Mouse (Mus musculus) MEL (cell line): ENCODE results near the gene Ltn1. TPM values are rescaled to one million over a fixed set of nuclear protein-coding genes. Genes with fewer than 3 reads are reported as not detected.

Experiments used
- DNase-seq: peaks from one replicate; pipeline ENCODE4 v3.0.0; 2011; ENCODE audit warnings: low read depth, low spot score
- H3K27ac ChIP-seq: 2 replicates; pipeline ENCODE4 v1.5.1; 2012; ENCODE audit warnings: low read depth, mild to moderate bottlenecking, control low read depth, low read length, moderate library complexity; ENCODE audit not compliant: control insufficient read depth
- H3K27me3 ChIP-seq, 2 experiments: fragments of 150-350 bp in 1 of 2; sonication (generic) in 1 of 2; 2 replicates each; pipeline ENCODE4 v1.6.1; 2012; ENCODE audit warnings: low read length in 2 of 2, mild to moderate bottlenecking in 2 of 2, improper control_type of control experiment in 1 of 2, moderate library complexity in 1 of 2; ENCODE audit not compliant: insufficient read depth in 2 of 2, control insufficient read depth in 1 of 2
- H3K36me3 ChIP-seq, 2 experiments: 2 replicates each; pipeline ENCODE4 v1.6.1; 2012 to 2014; ENCODE audit warnings: low read length in 2 of 2, improper control_type of control experiment in 1 of 2, inconsistent platforms in 1 of 2, mild to moderate bottlenecking in 1 of 2; ENCODE audit not compliant: insufficient read depth in 2 of 2, control insufficient read depth in 1 of 2
- H3K4me1 ChIP-seq, 2 experiments: fragments of 150-350 bp in 1 of 2; sonication (generic) in 1 of 2; 2 replicates each; pipeline ENCODE4 v1.6.1; 2012; ENCODE audit warnings: low read length in 2 of 2, improper control_type of control experiment in 1 of 2, mild to moderate bottlenecking in 1 of 2; ENCODE audit not compliant: insufficient read depth in 2 of 2, control insufficient read depth in 1 of 2
- H3K4me3 ChIP-seq, 2 experiments: fragments of 150-350 bp in 1 of 2; sonication (generic) in 1 of 2; 2 replicates each; pipeline ENCODE4 v1.5.1; 2012; ENCODE audit warnings: low read depth in 2 of 2, low read length in 2 of 2, mild to moderate bottlenecking in 2 of 2, moderate library complexity in 2 of 2, control low read depth in 1 of 2, improper control_type of control experiment in 1 of 2; ENCODE audit not compliant: control insufficient read depth in 1 of 2, insufficient read depth in 1 of 2
- H3K79me2 ChIP-seq: 2 replicates; pipeline ENCODE4 v1.6.1; 2012; ENCODE audit warnings: mild to moderate bottlenecking, low read length, moderate library complexity; ENCODE audit not compliant: control insufficient read depth, poor library complexity, insufficient read depth
- H3K9ac ChIP-seq: 2 replicates; pipeline ENCODE4 v1.6.1; 2012; ENCODE audit warnings: low read depth, mild to moderate bottlenecking, control low read depth, low read length, moderate library complexity; ENCODE audit not compliant: control insufficient read depth, poor library complexity, severe bottlenecking
- H3K9me3 ChIP-seq: fragments of 150-350 bp; sonication (generic); replicated peaks from 2 replicates; pipeline ENCODE4 v1.6.1; 2012; ENCODE audit warnings: mild to moderate bottlenecking, low read length, improper control_type of control experiment, moderate library complexity; ENCODE audit not compliant: insufficient read depth
- CHD1 ChIP-seq: IDR thresholded peaks from 2 replicates; pipeline ENCODE4 v1.6.1; 2012; ENCODE audit warnings: low read depth, mild to moderate bottlenecking, inconsistent platforms, low read length, improper control_type of control experiment
- CTCF ChIP-seq, 3 experiments: IDR thresholded peaks in 2 of 3; conservative IDR thresholded peaks in 1 of 3; 2 replicates each; pipeline ENCODE4 v1.5.1; 2011 to 2012; ENCODE audit warnings: low read length in 3 of 3, low read depth in 2 of 3, mild to moderate bottlenecking in 2 of 3, improper control_type of control experiment in 1 of 3, inconsistent platforms in 1 of 3, mixed read lengths in 1 of 3, moderate library complexity in 1 of 3; ENCODE audit not compliant: control insufficient read depth in 1 of 3, insufficient read depth in 1 of 3, poor library complexity in 1 of 3, severe bottlenecking in 1 of 3
- E2F4 ChIP-seq: IDR thresholded peaks from 2 replicates; pipeline ENCODE4 v1.6.1; 2011; ENCODE audit warnings: low read depth, low read length, improper control_type of control experiment, borderline replicate concordance
- ELF1 ChIP-seq: IDR thresholded peaks from 2 replicates; pipeline ENCODE4 v1.6.1; 2014; ENCODE audit warnings: low read depth, mild to moderate bottlenecking, inconsistent platforms, low read length, improper control_type of control experiment, moderate library complexity
- EP300 ChIP-seq, 2 experiments: IDR thresholded peaks; 2 replicates each; pipeline ENCODE4 v1.6.1; 2011; ENCODE audit warnings: improper control_type of control experiment in 2 of 2, low read length in 2 of 2, low read depth in 1 of 2, mild to moderate bottlenecking in 1 of 2
- ETS1 ChIP-seq: IDR thresholded peaks from 2 replicates; pipeline ENCODE4 v1.6.1; 2012; ENCODE audit warnings: low read depth, mild to moderate bottlenecking, inconsistent platforms, low read length, improper control_type of control experiment, moderate library complexity
- GABPA ChIP-seq: IDR thresholded peaks from 2 replicates; pipeline ENCODE4 v1.6.1; 2012; ENCODE audit warnings: low read depth, mild to moderate bottlenecking, inconsistent platforms, low read length, improper control_type of control experiment, moderate library complexity
- GATA1 ChIP-seq: IDR thresholded peaks from 2 replicates; pipeline ENCODE4 v1.6.1; 2011; ENCODE audit warnings: low read depth, low read length, improper control_type of control experiment
- HCFC1 ChIP-seq: IDR thresholded peaks from 2 replicates; pipeline ENCODE4 v1.6.1; 2012; ENCODE audit warnings: low read depth, mild to moderate bottlenecking, inconsistent platforms, low read length, improper control_type of control experiment, moderate library complexity
- JUND ChIP-seq: IDR thresholded peaks from 2 replicates; pipeline ENCODE4 v1.6.1; 2011; ENCODE audit warnings: low read depth, mild to moderate bottlenecking, improper control_type of control experiment, low read length
- KAT2A ChIP-seq: conservative IDR thresholded peaks from 2 replicates; pipeline ENCODE4 v1.6.1; 2012; ENCODE audit warnings: low read depth, low read length, improper control_type of control experiment, inconsistent platforms
- MAX ChIP-seq: IDR thresholded peaks from 2 replicates; pipeline ENCODE4 v1.6.1; 2011; ENCODE audit warnings: low read length, improper control_type of control experiment
- MEF2A ChIP-seq: IDR thresholded peaks from 2 replicates; pipeline ENCODE4 v1.6.1; 2014; ENCODE audit warnings: low read depth, mild to moderate bottlenecking, inconsistent platforms, low read length, improper control_type of control experiment; ENCODE audit not compliant: poor library complexity, insufficient replicate concordance, severe bottlenecking; ENCODE audit errors: extremely low read depth
- MYB ChIP-seq: IDR thresholded peaks from 2 replicates; pipeline ENCODE4 v1.6.1; 2011; ENCODE audit warnings: mild to moderate bottlenecking, low read depth, low read length, improper control_type of control experiment
- MYC ChIP-seq: IDR thresholded peaks from 2 replicates; pipeline ENCODE4 v1.6.1; 2011; ENCODE audit warnings: low read depth, mild to moderate bottlenecking, low read length, improper control_type of control experiment, moderate library complexity
- NELFE ChIP-seq: IDR thresholded peaks from 2 replicates; pipeline ENCODE4 v1.6.1; 2011; ENCODE audit warnings: low read depth, low read length, improper control_type of control experiment
- POLR2A ChIP-seq, 2 experiments: IDR thresholded peaks; 2 replicates each; pipeline ENCODE4 v1.6.1; 2011 to 2012; ENCODE audit warnings: low read length in 2 of 2, mild to moderate bottlenecking in 2 of 2, control low read depth in 1 of 2, improper control_type of control experiment in 1 of 2, low read depth in 1 of 2, moderate library complexity in 1 of 2; ENCODE audit not compliant: control insufficient read depth in 1 of 2, insufficient read depth in 1 of 2, poor library complexity in 1 of 2
- RAD21 ChIP-seq: IDR thresholded peaks from 2 replicates; pipeline ENCODE4 v1.6.1; 2011; ENCODE audit warnings: mild to moderate bottlenecking, low read depth, low read length, improper control_type of control experiment
- RCOR1 ChIP-seq: IDR thresholded peaks from 2 replicates; pipeline ENCODE4 v1.6.1; 2012; ENCODE audit warnings: low read depth, mild to moderate bottlenecking, inconsistent platforms, low read length, improper control_type of control experiment
- SIN3A ChIP-seq: IDR thresholded peaks from 2 replicates; pipeline ENCODE4 v1.6.1; 2012; ENCODE audit warnings: low read length, improper control_type of control experiment, inconsistent platforms
- SMC3 ChIP-seq: IDR thresholded peaks from 2 replicates; pipeline ENCODE4 v1.6.1; 2011; ENCODE audit warnings: low read depth, low read length, improper control_type of control experiment
- TBP ChIP-seq: IDR thresholded peaks from 2 replicates; pipeline ENCODE4 v1.8.0; 2011; ENCODE audit warnings: low read depth, low read length, improper control_type of control experiment
- TCF12 ChIP-seq: IDR thresholded peaks from 2 replicates; pipeline ENCODE4 v1.6.1; 2014; ENCODE audit warnings: low read depth, mild to moderate bottlenecking, inconsistent platforms, low read length, improper control_type of control experiment, moderate library complexity
- UBTF ChIP-seq: IDR thresholded peaks from 2 replicates; pipeline ENCODE4 v1.6.1; 2012; ENCODE audit warnings: low read depth, mild to moderate bottlenecking, inconsistent platforms, low read length, improper control_type of control experiment, moderate library complexity, borderline replicate concordance; ENCODE audit not compliant: insufficient read depth
- USF1 ChIP-seq: IDR thresholded peaks from 2 replicates; pipeline ENCODE4 v1.6.1; 2014; ENCODE audit warnings: low read depth, mild to moderate bottlenecking, inconsistent platforms, low read length, improper control_type of control experiment, moderate library complexity
- USF2 ChIP-seq, 2 experiments: IDR thresholded peaks; 2 replicates each; pipeline ENCODE4 v1.6.1; 2011 to 2012; ENCODE audit warnings: improper control_type of control experiment in 2 of 2, low read length in 2 of 2, borderline replicate concordance in 1 of 2, inconsistent platforms in 1 of 2, low read depth in 1 of 2, mild to moderate bottlenecking in 1 of 2; ENCODE audit not compliant: insufficient read depth in 1 of 2
- ZKSCAN1 ChIP-seq: IDR thresholded peaks from 2 replicates; pipeline ENCODE4 v1.6.1; 2012; ENCODE audit warnings: low read depth, mild to moderate bottlenecking, inconsistent platforms, low read length, improper control_type of control experiment, moderate library complexity
- ZMIZ1 ChIP-seq: IDR thresholded peaks from 2 replicates; pipeline ENCODE4 v1.6.1; 2012; ENCODE audit warnings: low read depth, mild to moderate bottlenecking, inconsistent platforms, low read length, improper control_type of control experiment, moderate library complexity
- polyA plus RNA-seq, 2 experiments: library from polyadenylated mRNA; stranded (reverse) in 1 of 2; unstranded in 1 of 2; fragments of >175 nt in 1 of 2; fragments of >200 nt in 1 of 2; gene quantifications; 2 replicates each; pipeline versions ENCODE4 v1.2.1 to v1.2.4; 2012; ENCODE audit warnings: low replicate concordance in 2 of 2, low read depth in 1 of 2; ENCODE audit not compliant: insufficient read length in 2 of 2, insufficient read depth in 1 of 2, missing spikeins in 1 of 2
- total RNA-seq: library from RNA; depleted of rRNA; stranded (reverse); fragments of 300-350 nt; gene quantifications from 2 replicates; pipeline ENCODE4 v1.2.3, GENCODE M21; 2012

Gene Ltn1
- total and polyA plus RNA-seq, 3 experiments = 16.0 to 55.9 (median 22.3) TPM

GRCm38 (mm10) chr16:87393813-87394548 lies 38.4 kb downstream of the Ltn1 start:
- Histone ChIP-seq H3K9me3 (no peaks in the 10 kb centered on the region), H3K27me3 (no peaks in the 10 kb centered on the region), H3K4me3 (no peak overlapping the region), H3K79me2 (no peaks in the 10 kb centered on the region), H3K9ac (no peak overlapping the region), H3K4me1 (no peaks in the 10 kb centered on the region), H3K36me3 (peaks cover 0 to 6% of the 10 kb centered on the region in 2 experiments; a peak in 2 of 4 replicates), H3K27ac (no peak overlapping the region)
- DNase-seq = peak; percentile 67
- TF ChIP-seq TBP = no peak
- peak; percentile 53 for TF ChIP-seq SMC3
- no peak for TF ChIP-seq JUND
- no peak for TF ChIP-seq ZKSCAN1
- TF ChIP-seq MYB = no peak
- no peak for TF ChIP-seq E2F4
- no peak for TF ChIP-seq POLR2A (IDR thresholded peaks at IDR 0.05; ENCODE audit: control insufficient read depth in 1 of 2, insufficient read depth in 1 of 2, low read depth in 1 of 2, low read length in 2 of 2, poor library complexity in 1 of 2)
- TF ChIP-seq NELFE = no peak
- TF ChIP-seq RAD21 = peak; percentile 52
- TF ChIP-seq CHD1 = no peak
- TF ChIP-seq ETS1 = no peak
- TF ChIP-seq EP300 (IDR thresholded peaks at IDR 0.05; ENCODE audit: low read depth in 1 of 2, low read length in 2 of 2) = no peak
- TF ChIP-seq HCFC1 = no peak
- no peak for TF ChIP-seq GATA1
- no peak for TF ChIP-seq UBTF
- no peak for TF ChIP-seq ELF1
- 0 out of 2 replicates have a peak, but pooled peaks have one; percentile 35 for TF ChIP-seq MAX
- TF ChIP-seq USF2 (IDR thresholded peaks at IDR 0.05; ENCODE audit: borderline replicate concordance in 1 of 2, insufficient read depth in 1 of 2, low read depth in 1 of 2, low read length in 2 of 2) = no peak
- no peak for TF ChIP-seq RCOR1
- TF ChIP-seq MEF2A = no peak
- TF ChIP-seq TCF12 = no peak
- TF ChIP-seq GABPA = no peak
- TF ChIP-seq KAT2A = no peak
- TF ChIP-seq SIN3A = no peak
- TF ChIP-seq MYC = no peak
- no peak for TF ChIP-seq ZMIZ1
- peak; percentile 56 to 81 (median 69) for TF ChIP-seq CTCF (IDR thresholded peaks at IDR 0.05 in 2 of 3, conservative IDR thresholded peaks at IDR 0.05 in 1 of 3; ENCODE audit: control insufficient read depth in 1 of 3, insufficient read depth in 1 of 3, low read depth in 2 of 3, low read length in 3 of 3, poor library complexity in 1 of 3, severe bottlenecking in 1 of 3)
- no peak for TF ChIP-seq USF1
